20 mouse cellular contexts compared by ENCODE assay signal in the genomic region with DNA sequence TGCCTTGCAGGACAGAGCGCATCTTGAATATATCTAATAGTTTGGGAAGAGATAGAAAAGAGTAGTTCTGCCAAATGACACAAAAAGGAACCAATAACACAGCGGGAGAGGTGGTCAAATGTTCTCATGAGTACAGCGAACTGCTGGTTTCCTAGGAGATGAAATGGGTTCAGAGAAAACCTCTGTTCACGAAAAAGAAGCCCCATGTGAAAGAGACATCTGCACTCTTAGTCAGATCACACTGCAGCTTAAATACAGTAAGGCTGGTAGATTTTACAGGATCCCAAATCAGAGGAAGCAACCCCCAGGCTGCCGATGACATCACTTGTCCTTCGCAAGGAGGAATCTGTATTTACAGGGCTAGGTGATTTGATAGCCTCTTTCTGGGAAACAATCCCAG.
"Had no signal": no experiment of that assay in that cellular context is flagged by ENCODE, and none has a peak within 500 bp of the region (broad histone marks: within the 10 kb centered on the region; RNA-seq: fewer than 3 reads in every experiment).

No protein-coding gene starts in this region.

- H3K9me3 ChIP-seq: limb, embryonic 10.5 days; limb, embryonic 13.5 days; liver, embryonic 12.5 days; liver, embryonic 15.5 days; lung, embryonic 15.5 days; midbrain, embryonic 10.5 days; midbrain, embryonic 13.5 days; stomach, embryonic 15.5 days had no signal

- H3K4me3 ChIP-seq: limb, embryonic 10.5 days; limb, embryonic 13.5 days; liver, embryonic 12.5 days; liver, embryonic 15.5 days; lung, embryonic 15.5 days; megakaryocyte, embryonic 14.5 days; midbrain, embryonic 10.5 days; midbrain, embryonic 13.5 days; stomach, embryonic 15.5 days had no signal

- H3K36me3 ChIP-seq: limb, embryonic 10.5 days; limb, embryonic 13.5 days; liver, embryonic 12.5 days; liver, embryonic 15.5 days; lung, embryonic 15.5 days; midbrain, embryonic 10.5 days; midbrain, embryonic 13.5 days; stomach, embryonic 15.5 days had no signal

- H3K4me2 ChIP-seq: limb, embryonic 13.5 days; liver, embryonic 12.5 days; liver, embryonic 15.5 days; lung, embryonic 15.5 days; midbrain, embryonic 13.5 days; stomach, embryonic 15.5 days had no signal

- H3K27me3 ChIP-seq: limb, embryonic 13.5 days; lung, embryonic 15.5 days; megakaryocyte, embryonic 14.5 days; midbrain, embryonic 13.5 days; stomach, embryonic 15.5 days had no signal

- H3K4me1 ChIP-seq: megakaryocyte, embryonic 14.5 days; midbrain, embryonic 13.5 days had no signal

- ATAC-seq: liver, embryonic 12.5 days; midbrain, embryonic 13.5 days had no signal

- H3K9ac ChIP-seq: limb, embryonic 13.5 days; liver, embryonic 12.5 days; liver, embryonic 15.5 days; lung, embryonic 15.5 days; midbrain, embryonic 13.5 days; stomach, embryonic 15.5 days had no signal

- H3K27ac ChIP-seq: limb, embryonic 10.5 days; limb, embryonic 13.5 days; liver, embryonic 12.5 days; liver, embryonic 15.5 days; lung, embryonic 15.5 days; midbrain, embryonic 10.5 days; midbrain, embryonic 13.5 days; stomach, embryonic 15.5 days had no signal

- DNase-seq: kidney, adult 18-20 months; kidney, adult 9 months; kidney, postnatal 14 days; kidney, postnatal 4 days; liver; lung, adult 18-20 months; retina, postnatal 1 day; right cerebral cortex, postnatal 25 days; spleen, adult 18-20 months; thymus, adult 18-20 months; thymus, postnatal 36 days had no signal
